Mouse (Mus musculus): ENCODE measurements around the gene Ntng1.

Gene Ntng1

DNA sequence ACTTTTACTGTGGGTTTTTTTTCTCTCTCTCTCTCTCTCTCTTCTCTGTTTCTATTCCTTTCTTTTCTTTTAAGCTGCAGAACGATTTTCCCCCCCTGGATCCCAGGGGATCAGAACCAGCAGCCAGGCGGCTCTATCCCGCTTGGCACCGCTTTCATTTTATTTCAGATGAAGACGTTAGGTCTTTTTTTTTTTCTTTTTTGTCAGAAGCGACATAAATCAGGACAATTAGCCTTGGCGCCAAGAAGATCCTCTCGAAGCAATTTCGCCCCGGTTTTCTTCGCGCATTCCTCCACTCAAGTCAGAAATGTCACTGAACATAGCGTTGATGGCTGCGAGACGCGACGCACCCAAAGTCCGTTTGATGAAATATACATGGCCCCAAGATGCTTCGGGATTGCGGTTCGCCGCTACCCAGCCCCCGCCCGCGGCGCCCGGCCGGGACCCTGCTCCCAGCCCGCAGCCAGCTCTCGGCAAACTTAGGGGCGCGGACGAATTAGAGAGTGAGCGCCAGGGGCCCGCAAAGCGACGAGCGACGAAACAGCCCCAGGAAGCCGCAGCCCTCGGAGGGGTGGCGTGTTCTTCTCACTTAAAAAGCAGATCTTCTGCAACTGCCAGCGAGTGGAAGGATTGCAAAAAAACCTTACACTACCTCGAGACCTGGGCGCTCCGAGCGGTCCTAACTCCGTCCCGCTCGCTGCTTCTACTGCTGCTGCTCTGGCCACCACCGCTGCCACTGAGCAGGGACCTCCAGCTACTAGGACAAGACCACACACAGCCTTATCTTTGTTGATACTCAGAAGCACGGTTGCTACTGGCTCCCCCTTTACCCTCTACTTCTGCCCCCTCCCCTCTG lies at the start of gene Ntng1:
Gene Ntng1 (minus strand): TSS at position 806 of the 856 bp plus-strand sequence.
- no peak for DNase-seq

DNA sequence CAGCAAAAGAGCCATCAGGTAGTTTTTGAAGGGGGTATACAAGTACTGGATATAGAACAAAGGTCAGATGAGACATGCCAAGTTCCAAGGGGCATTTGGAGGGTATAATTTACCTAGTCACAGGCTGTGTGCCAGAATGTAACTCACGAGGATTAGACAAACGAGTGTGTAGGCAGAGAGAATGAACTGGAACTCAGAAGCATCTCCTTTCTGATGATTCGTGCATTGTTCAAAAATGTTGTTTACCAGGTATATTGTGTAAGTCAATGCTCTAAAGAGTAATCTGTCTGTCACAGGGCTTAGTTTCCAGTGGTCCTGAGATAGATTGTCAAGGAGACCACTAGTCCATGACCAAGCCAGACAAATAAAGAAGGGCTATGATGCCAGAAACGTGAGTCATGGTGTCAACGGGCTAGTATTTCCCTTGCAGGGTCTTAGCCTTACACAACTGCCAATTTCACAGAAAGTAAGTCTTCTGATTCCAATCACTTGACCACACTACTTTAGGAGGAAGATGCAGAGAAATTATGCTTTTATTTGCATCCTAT lies 43.7 kb upstream of the Ntng1 start:
- no peak for DNase-seq

DNA sequence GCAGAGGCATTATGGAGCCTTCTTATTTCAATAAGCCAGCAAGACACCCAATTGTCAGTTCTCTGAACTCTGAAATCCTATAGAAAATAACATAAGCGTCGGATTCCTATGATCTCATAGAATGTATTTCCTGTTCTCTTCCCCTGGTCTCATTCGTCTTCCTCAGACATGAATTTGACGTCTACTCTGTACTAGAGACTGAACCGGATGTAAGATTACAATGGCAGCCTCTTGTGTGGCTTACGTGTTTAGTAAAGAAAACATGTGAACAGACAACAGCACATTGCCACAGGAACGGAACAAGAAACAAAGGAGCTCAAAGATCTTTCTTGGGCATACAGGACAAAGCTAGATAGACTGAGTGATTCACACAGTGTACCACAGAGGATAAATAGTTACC lies 5.3 kb upstream of the Ntng1 start:
- DNase-seq: no peak

DNA sequence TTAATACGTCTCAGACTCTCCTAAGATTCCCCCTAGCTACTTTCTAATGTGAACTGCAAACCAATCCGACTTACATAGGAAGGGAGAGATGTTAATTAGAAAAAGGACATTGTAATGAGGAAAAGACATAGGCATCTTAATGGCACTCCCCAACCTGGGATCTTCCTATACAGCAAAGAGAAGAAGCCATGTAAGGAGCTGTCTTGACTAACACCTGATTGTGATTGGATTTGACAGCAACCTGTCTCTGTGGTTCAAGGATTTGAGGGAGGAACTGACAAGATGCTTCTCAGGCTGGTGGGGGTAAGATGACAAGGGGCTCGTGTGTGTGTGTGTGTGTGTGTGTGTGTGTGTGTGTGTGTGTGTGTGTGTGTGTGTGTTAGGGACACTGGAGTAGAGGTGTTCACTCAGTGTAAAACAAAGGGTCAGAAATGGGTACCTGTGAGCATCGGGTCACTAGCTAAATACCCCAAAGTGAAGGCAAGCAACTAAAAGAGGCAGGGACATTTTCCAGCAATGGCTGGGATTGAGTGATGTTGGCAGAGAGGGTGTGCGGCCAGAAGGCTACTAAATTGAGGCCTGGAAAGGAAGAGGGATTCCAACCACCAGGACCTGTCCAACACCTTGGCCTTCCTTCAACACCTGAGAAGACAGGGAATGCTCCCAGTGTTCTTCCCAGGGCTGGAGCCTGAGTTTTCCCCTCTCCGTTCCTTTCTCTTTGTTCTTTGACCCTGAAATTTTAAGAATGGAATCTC lies 667 bp upstream of the Ntng1 start:
- no peak for DNase-seq

DNA sequence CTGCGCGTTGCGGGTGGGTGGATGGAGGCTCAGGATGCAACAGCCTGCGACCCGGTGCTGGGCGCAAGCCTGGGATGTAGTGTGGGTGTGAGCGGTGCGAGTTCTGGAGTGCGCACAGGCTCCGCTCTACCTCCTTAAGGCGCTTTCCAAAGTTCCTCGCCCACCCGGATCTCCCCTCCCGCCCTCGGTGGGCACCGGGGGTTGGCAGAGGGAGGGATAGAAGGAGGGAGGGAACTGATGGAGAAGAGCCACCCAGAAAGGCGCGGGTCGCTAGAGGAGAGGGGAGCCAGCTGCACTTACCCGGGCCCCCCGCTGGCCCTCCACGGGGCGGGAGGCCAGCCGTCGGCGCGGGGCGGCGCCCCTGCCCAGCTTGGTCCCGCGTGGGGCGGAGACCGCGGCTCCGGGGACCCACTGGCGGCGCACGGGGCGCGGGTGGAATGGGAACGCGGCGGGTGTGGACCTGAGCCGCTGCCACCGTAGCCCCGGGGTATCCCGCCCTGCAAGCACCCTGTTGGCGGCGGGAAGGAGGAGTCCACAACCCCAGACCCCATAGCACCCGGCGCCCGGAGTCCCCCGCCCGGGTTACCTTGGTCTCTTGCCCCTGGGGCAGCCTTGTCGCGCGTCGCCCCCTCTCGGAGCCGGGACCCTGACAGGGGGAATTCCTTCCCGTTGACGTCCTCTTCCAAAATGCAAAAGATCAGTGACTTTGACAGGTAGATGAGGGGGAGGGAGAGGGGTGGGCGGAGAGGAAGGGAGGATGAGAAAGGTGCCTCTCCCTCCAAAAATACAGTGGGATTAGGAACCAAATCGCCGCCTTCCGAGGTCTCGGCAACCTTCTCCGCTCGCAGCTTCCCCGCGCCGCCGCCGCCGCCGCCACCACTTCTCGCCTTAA lies 1.3 kb downstream of the Ntng1 start:
- DNase-seq: peak in 1 of 2 experiments; percentile 1

DNA sequence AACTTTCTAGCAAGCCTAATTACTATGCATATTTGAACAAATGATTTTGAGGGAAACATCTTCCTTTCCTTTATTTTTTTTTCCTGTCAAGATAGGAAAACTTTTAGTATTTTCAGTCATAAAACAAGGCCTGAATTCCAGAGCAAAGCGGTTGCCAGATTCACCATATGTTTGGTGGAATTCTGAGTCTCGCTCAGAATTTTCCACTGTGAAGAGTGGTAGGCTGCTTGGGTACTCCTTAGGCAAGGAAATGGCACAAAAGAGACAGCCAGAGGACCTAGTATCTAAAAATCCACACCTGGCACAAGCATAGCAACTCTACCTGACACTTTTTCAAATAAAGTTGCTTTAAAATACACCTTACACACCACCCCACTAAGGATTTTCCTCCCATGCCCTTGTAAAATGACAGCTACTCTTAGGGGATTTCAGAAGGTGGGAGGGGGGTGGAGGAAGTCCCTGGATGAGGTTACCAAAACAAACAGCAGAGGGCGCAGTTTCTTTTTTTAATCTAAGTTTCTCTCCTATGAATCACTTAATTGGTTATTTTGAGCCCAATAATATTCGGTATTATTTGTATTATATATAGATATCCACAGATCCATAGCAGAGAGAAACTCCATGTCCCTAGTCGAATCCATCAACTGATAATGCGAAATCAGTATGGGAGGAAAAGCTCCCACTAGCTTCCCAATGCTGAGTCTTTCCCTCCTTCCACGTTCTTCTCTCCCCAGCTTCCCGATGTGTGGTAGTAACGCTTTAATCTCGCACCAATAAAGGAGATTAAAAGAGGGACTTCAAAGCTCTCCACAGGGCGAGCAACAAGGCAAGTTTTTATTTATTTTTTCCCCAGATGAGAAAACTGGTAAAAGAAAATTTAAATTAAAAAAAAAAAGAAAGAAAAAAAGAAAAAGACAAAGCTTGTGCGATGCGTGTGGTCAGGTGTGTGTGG lies 2.2 kb downstream of the Ntng1 start:
- DNase-seq: peak; percentile 1 to 16

DNA sequence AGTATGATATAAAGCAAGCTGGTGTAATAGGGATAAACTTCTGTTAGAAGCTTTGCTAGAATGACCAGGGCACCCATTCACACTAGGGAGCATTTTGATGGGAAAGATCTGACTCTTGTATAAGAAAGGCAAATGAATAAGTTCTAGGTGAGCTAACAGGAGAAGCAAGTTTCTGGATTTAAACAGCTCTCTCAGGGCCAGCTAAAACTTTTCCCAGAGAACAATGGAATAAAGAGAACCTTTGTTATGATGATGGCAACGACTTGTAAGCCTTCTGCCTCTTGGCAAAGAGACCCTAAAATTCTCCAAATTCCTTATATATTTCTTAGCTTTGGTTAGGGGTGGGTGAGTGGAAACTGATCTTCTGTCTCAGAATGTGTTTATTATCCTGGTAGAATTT lies 7.7 kb downstream of the Ntng1 start:
- DNase-seq: no peak

DNA sequence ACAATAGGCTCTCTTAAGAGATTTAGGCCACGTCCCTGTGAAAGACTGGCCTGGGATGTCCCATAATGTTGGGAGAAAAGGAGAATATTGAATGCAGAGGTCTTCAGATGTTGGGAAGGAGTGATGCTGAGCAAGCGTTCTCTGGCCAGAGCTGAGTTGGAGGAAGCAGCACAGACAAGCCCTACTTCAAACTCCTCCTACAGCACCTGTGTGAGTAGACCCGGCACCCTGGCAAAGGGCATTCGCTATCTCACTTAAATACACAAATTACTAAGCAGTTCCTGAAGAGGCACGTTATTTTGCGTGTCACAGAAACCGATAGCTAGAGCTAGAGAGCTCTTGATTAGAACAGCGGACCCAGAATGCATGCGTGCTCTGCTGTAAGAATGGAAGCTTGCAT lies 10.7 kb downstream of the Ntng1 start:
- DNase-seq: no peak

DNA sequence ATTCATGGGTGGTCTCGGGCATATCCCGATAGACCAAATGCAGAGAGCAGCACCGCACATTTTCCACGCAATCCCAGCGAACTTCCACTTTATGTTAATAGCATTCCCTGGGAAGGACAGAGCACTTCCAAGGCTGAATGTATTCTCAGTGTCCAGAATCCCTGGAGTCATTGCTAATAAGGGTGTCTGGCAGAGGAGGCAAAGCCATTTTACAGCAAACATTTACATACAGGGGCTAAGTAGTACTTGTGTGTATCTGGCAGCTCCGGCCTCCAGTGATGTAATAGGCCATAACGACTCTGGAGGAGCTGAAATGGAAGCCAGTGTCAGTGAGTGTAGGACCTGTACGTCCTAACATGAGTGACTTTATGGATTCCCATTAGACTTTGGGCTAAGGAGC lies 11.5 kb downstream of the Ntng1 start:
- no peak for DNase-seq

DNA sequence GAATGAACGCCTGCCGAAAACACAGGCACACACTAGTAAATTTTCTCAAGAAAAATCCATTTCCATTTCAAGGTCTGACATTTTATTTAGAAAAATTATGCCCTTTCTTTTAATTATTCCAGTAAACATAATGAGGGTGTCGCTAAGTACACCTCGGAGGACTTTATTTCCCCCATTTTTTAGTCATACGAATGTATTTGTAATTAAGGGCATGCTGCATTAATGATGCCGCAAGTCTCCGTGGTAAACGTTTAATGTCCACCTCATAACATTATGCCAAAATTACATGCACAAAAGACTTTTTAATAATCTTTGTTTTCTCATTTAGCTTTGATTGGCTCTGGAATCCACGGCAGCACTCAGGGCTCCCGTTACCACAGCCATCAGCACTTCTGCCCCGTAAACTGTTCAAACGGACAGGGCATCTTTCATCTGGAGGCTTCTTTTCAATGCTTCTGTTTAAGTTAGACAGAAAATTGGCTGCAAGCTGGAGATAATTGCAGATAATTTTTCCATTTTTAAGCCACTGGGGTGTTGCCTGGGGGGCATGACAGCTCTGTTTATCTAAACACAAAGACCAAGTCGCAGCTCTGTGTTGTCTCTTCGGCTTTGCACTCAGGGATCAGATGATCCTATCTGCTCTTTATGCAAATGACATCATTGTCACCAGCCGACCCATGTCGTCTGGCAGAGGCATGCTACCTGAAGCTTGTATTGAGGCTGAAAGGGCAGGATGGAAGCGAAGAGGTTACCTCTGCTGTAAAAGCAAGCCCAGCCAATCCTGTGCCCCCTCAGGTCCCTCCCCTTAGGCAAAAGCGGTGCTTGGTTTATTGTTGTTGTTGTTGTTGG lies 12.5 kb downstream of the Ntng1 start:
- DNase-seq: no peak

DNA sequence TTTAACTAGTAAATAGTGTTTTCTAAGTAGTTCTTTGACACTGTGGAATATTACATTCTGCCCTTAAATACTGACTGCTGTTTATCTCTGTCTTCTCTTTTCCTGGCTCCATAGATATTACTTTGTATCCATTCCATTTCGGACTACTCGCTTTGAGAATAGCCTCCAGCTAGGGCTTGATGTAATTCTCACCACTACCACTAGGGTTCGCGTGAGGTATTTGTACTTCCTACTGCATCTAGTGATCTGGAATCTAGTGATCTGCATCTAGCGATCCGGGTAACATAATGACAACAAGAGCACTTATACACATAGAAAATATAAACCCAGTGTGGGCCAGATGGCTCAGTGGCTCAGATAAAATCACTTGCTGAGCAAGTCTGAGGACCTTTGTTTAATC lies 14.2 kb downstream of the Ntng1 start:
- DNase-seq: no peak

DNA sequence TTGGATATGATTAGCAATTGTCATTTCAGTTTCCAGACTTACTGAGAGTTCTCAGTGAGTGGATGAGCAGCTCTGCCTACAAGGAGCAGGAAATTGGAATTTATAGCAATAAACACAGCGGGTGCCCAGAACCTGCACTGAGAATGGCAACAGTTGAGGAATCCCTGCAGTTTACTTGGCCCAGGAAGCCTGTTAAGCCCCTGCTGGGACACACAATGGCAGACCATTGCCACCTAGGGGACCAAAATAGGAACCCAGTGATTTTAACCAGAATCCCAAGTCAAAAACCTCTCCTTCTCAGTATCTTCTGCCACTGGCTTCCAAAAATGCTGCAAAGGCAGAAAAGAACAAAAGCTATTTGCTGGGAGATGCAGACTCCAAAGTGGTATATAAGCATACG lies 37.8 kb downstream of the Ntng1 start:
- no peak for DNase-seq

DNA sequence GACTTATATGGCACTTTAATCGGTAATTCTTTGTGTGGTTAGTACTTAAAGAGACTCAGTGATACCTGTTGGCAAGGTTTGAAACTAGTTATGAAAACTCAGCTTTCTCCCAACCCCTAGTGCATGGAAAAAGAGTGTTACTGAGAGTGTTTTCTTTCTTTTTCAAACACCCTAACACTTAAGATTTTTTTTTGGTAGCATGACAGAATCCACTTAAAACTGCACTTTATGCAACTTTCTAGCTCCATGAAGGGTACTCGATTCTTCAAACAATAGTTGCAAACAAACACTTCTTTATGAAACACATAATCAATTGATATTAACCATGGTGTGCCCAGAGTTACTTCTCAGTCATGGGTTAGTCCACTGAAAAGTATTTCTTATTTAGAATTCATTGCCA lies 49.4 kb downstream of the Ntng1 start:
- no peak for DNase-seq

DNA sequence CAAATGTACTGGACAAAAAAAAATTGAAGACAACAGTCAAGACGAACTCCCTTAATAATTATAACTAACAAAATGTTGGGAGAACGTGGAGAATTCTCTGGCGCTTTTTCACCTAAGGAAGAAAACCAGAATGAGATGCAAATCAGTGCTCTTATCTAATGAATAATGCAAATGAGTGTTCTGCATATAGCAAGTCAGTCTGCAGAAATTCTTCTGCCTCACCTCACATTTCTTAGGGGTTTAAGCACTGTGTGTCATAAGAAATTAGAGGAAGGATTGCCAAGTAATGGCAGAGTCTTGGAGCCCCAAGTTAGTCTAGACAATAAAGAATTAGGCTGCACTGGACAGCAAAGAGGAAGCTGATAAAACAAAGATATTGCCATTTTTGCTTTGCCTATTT lies 49.8 kb downstream of the Ntng1 start:
- DNase-seq: no peak

DNA sequence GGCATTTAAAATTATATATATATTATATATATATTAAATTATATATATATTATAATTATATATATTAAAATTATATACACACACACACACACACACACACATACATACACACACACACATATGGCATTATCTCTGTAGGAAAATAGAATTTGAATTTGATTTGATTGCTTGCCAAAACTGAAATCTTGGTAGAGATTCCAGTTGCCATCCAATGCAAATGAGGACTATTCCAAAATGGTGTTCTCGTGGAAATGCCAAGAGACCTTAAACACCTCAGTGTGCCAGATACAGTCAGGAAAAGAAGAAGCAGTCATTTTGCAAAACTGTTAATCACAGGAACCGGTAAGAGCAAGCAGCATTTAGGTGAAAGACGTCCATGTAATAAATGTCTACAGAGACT lies 51.3 kb downstream of the Ntng1 start:
- no peak for DNase-seq

DNA sequence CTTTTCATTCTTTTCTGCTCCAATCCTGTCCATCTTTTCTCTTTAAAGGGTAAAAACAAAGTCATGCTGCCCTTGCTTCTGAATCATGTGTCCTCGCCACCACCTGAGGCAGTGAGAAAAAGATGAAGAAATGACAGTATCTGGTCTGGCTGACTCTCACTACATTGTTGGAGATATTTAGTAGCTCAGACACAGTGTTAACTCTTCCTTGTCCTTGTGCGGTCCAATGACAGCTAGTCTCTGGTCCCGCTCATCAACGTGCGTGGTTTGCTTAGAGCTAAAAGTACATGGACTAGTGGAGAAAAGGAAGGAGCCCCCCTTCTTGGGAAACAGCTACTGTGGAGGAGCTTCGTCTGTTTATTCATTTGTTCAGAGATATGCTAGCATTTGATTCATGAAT lies 56.6 kb downstream of the Ntng1 start:
- DNase-seq: no peak

DNA sequence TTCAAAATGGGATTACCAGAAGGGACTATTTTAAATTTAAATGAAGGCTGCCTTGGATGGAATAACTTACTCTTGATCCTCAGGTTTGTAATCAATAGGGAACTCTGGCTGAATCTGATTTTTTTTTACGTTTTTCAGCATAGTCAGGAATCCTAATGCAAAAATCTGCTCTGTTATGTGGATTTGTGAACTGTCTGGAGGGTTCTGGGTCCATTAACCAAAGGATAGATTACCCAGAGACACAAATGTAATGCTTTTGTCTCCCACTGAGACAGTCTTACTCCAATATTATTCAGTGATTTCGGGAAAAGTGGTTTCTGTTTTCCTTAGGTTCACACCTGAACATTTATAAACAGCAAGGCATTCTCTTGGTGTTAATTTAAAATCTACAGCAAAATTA lies 58.5 kb downstream of the Ntng1 start:
- DNase-seq: no peak

DNA sequence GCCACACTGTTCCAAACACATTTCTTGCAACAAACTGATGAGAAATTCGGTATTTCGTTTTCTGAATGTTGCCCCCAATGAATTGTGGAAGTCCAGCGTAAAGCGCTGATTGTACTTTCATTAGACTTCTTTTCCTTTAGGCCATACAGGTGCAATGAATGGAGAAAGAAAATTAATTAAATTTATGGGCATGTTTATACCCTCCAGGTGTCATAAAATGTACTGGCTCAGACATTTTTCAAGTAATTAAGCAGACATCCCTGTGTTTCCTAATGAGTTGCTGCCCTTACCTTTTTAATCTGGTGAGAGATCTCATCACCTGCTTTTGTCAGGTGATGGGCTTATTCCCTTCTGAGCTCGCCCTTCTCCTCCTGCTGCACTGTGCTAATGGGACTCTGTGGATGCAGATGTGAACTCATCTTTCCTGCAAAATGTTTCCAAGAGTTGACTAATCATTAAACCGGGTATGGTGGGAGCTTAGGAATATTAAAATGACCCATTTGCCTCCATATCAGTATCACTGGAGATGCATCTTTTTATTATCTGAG lies 79.0 kb downstream of the Ntng1 start:
- DNase-seq: no peak

DNA sequence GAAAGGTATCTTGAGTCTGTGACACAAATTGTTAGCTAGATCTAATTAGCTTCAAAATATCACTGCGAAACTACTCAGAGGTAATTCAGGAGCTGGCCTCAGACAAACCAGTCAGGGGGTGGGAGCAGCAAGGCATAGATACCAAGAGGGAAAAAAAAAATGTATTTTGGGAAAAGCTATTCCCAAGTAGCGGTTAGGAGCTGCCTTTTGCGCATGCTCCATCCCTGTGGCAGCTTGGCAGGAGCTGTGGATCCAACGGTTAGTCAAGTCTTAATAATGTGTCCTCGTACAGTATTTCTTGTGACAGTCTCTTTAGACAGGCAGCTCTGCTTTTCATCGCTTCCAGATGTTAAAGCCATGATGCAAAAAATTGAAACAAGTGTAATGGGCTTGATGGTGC lies 87.9 kb downstream of the Ntng1 start:
- DNase-seq: no peak

DNA sequence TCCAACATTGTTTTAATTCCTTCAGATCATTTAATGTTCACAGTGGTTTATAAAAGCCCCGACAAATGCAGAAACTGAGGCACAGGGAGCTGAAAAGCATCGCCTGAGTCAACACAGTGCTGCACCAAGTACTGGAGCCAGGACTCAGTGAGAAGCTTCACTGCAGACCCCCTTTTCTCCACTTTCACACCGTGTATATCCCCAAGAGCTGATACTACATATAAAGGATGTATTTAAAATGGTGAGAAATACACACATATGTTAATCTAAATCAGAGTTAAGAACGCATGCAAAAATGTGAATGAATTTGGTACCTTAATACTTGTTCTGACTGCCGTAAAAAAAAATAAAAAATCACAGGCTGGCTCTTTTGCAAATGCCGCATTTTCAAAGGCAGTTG lies 88.4 kb downstream of the Ntng1 start:
- DNase-seq: no peak

DNA sequence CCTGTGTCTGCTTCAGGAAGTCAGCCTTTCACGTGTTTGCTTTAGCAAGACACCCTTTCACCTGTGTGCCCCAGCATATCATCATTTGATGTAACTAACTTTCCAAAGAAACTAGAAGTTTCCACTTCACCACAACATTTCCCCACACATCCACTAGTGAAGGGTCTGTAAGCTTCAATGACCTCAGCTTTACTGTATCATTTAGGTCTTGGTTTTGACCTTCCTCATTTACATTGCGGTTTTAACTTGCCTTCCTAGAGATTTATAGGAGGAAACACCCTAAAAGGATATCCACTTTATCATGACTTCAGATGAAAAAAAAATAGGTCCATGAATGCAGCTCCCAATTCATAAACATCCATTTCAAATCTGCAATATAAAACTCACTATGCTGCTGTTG lies 89.7 kb downstream of the Ntng1 start:
- no peak for DNase-seq

Measured in B cell, adult 2 months (primary cell).